Mouse (Mus musculus) kidney, adult 2 months (tissue): ENCODE results near the gene Tmcc3.

Experiments
- CTCF ChIP-seq: fragments of 200-500 bp; conservative IDR thresholded peaks from 2 replicates; pipeline ENCODE4 v1.5.1; 2011; ENCODE audit warnings: low read depth, mild to moderate bottlenecking, control low read depth, low read length, moderate library complexity, mixed read lengths; ENCODE audit not compliant: insufficient read depth, insufficient read length
- POLR2A ChIP-seq: fragments of 200-500 bp; IDR thresholded peaks from one replicate; pipeline ENCODE4 v1.6.1; 2011; ENCODE audit warnings: low read depth, low read length, control low read depth

DNA sequence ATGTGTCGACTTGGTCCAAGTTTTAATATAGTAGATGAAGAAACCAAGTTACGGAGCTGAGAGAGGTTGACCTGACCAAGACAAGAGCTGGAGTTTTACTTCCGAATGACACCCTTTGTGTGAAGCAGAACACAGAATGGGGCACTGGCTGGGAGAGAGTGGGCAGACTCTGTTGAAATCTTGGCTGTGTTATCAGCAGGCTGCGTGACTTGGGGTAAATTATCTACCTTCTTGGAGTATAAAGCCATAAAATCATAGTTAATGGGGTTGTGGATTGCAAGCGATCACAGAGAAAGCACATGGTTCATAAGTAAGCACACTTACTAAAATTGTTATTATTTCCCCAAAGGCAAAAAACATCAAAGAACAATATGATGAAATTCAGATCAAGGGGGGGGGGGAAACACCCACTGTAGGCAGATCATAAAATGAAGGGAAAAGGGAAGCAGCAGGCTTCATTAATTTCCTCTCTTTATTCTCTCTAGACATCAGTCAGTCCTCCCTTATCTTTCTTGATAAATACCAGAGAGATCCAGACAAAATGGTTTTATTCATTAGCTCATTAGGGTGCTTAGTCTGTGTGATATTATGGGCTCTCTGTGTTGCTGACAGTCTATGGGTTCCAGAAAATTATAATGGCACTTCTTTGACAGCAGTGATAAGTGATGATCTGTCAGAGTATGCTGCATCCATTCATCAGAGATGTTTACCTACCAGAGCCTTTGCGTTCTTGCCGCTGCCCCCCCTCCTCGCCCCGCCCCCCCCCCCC lies 1.1 kb upstream of the Tmcc3 start:
- no peak for TF ChIP-seq POLR2A
- no peak for TF ChIP-seq CTCF
